Mouse (Mus musculus): ENCODE results near the gene Sik2. TPM values are rescaled to one million over a fixed set of nuclear protein-coding genes. Genes with fewer than 3 reads are reported as not detected.

The Sik2 gene
- 18.0 and 22.4 TPM in 2 replicates for polyA plus RNA-seq (2012; rRNA removed)

DNA sequence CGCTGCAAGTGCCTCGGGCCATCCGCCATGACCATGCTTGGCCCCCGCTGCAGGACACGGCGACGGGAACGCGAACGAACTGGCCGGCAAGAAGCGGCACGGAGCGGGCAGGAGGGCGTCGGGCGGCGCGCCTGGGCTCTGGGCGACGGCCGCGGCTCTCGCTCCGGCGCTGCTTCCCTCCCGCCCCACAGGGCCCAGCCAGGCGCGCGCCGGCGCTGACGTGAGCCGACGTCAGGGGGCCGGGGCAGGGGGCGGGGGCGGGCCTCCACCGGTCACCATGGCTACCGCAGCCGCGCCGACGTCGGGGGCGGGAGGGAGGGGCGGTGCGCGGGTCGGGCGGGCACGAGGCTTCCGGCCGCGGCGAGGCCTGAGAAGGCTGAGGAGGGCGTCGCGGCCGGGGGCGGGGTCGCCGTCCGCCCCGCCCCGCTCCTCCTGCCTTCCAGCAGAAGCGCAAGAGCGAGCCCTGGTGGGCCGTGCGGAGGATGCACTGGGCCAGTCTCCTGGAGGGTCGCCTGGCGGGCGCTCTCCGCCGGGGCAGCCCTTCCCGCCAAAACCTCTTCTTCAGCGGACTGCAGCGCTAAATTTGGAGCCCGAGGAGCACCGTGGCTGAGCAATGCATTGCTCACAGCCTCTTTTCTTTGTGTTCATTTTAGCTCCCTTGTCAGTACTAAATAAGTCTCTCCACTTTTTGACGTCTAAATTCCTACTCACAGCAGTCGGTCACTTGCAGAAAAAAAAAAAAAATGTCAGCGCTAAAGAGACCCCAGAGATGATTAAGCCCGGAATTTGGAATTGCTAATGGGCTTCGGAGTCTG, at the start of gene Sik2:
Gene Sik2, minus strand, starts transcription at position 233 of the 815 bp plus-strand sequence.
- peak; percentile 55 to 82 for DNase-seq (ENCODE audit: extremely low spot score in 1 of 2, low spot score in 1 of 2)

DNA sequence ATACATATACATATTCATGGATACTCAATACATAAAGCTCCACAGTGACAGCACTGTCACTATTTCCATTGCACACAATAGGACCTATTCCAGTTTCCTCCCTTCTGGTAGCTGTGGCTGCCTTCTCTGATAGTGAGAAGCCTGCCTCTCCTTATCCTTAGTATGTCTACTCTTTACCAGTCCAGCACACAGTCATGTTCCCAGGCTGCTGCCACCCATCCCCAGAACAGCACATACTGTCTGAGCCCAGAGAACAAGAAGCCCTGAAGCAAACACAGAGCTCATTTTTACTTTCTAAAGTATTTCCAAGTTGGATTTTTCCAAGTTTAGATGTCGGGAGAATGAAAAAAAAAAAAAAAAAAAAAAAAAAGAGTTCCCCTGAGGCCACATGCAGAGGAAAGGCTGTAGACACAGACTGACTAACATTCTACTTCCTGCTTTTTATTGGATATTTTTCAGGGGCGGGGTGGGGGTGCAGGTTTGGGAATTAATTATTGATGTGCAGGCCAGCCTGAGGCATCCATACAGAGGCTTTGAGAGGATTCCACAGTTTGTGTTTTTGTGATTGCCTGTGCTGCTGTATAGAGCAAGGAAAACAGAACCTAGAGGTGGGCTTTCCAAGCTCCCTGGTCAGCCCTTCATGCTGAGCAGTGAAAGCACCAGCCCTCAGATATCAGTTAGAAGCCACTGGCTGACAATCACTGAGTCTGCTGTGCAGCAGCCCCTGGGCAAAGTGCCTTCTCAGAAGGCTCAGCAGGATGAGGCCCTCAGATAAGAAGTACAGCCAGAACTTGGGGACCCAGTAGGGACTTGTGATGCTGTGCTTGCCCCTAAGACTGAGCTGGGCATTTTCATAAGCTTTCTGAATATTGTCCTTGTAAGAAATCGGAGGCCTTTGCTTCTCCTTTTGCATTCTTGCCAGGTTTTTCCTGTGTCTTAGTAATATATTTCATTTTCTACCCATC, 47.8 kb upstream of the Sik2 start:
- DNase-seq (ENCODE audit: extremely low spot score in 1 of 2, low spot score in 1 of 2): no peak

DNA sequence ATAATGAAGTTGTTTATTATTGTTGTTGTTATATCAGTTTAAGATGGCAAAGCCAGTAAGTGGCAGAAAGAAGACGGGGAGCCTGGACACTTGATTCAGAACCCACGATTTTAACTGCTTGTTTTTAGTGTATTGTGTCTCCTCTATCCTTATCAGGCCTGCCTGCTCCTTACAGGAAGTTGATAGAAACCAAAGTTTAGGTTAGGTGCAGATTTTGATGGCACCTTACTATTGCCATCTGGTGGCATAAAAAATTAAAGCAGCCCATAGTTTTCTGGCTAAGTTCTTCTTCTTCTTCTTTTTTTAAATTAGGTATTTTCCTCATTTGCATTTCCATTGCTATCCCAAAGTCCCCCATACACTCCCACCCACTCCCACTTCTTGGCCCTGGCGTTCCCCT, 43.3 kb upstream of the Sik2 start:
- DNase-seq (ENCODE audit: extremely low spot score in 1 of 2, low spot score in 1 of 2): peak in 1 of 2 experiments; percentile 62

DNA sequence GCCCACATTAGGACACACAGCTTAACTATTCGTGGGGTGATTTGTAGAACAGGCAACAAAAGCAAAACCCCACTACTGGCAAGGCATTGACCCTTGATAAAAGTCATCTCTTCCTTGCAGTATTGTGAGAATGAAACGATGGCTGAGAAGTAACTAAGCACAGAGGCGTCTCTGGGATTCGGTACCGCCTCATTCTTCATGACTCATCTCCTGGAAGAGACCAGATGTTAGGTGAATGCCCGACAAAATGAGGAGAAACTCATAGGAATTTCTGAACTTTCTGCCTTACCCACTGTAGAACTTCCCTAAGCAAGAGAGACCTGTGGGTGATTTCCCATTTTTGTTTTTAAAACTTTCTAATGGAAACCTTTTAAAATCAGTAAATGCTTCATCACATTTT, 33.3 kb upstream of the Sik2 start:
- DNase-seq (ENCODE audit: extremely low spot score in 1 of 2, low spot score in 1 of 2): peak in 1 of 2 experiments; percentile 29

DNA sequence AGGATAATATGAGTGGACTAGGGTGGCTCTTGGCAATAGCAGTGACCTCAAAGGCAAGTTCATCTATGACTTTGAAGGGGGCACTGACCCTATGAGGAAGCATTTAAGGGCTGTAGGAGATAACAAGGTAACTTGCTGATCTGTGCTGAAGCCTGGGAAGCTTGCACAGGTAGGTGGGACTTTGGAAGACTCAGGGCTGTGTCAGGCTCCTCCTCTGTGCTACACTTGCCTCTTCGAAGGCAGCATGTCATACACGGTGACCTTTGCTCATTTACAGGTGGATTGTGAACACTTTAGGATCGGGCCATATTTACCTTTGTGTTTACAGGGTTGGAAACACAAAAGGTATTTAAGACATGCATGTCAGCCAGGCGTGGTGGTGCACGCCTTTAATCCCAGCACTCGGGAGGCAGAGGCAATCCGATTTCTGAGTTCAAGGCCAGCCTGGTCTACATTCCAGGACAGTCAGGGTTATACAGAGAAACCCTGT, 32.7 kb upstream of the Sik2 start:
- no peak for DNase-seq (ENCODE audit: extremely low spot score in 1 of 2, low spot score in 1 of 2)

DNA sequence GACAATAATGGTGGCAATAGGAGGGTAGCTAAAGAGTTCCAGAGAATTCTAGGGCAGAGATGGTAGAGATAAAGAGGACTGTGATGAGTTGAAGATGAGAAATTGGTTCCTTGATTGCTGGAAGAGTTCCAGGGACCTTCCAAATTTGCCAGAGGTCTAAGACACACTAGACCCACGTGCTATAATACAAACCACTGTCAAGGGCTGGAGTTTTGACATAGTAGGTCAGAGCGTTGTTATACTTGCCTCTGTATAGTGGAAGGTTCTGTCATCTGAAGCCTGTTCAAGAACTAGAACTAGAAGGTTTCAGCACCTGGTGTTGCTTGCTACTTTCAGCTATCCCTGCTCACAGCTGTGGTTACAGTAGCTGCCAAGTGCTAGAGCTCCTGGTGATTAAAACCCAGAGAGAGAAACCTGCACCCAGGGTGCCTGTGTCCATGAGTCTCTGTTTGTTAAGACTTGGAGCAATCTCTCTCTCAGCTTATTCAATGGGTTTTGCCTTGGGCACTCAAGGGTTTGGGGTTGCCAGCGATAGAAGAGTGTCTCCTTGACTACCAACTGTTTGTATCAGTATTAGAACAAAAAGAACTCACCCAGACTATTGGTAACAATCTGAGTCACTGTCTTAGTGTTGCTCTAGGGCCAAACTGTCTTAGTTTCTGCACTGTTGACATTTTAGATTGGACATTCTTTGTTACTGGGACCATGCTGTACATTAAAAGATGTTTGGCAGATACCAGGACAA, 24.1 kb upstream of the Sik2 start:
- no peak for DNase-seq (ENCODE audit: extremely low spot score in 1 of 2, low spot score in 1 of 2)

DNA sequence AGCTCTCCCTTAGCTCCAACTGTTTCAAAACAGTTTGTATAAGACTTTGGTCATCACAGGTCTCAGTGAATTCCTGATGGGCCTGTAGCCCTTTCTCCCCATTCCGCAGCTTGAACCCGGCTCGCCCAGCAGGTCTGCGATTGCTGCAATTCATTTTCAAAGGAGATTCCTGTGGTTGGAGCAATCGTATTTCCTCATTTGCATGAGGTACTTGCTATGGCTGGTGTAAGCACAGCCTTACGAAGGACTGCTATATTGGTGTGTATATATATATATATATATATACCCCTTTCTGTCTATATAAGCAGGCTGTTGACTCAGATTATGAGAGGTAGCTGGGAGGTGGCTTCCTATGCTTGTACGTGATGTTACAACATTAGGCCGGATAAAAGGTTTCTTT, 23.4 kb upstream of the Sik2 start:
- no peak for DNase-seq (ENCODE audit: extremely low spot score in 1 of 2, low spot score in 1 of 2)

DNA sequence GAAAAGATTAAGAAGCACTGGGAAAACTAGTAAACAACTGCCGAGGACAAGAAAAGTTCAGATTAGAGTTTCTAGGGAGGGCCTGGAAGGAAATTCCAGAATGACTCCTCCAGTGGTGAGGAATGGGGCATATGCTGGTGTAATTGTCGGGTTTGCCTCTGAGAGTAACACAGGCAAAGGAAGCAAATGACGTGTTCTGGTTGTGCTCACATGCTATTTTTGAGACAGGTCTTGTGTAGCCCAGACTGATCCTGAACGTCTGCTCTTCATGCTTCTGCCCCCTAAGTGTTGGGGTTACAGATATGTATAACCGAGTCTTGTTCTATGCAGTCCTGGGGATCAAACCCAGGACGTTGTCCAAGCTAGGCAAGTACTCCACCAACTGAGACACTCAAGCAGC, 22.7 kb upstream of the Sik2 start:
- no peak for DNase-seq (ENCODE audit: extremely low spot score in 1 of 2, low spot score in 1 of 2)

DNA sequence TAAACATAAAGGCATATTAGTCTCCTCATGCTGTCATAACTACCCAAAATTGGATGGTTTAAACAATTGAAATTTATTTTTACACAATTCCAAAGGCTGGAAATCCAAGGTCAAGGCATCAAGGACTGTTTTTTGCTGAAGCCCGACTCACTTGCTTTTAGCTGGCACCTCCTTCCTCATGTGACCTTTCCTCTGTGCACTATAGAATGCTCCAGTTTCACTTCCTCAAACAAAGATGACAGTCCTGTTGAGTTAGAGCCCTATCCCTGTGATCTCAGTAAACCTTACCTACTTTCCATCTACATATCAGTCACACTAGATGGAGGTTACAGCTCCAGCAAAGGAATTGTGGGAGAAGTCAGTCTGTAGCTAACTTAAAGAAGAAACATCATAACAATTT, 21.3 kb upstream of the Sik2 start:
- DNase-seq (ENCODE audit: extremely low spot score in 1 of 2, low spot score in 1 of 2): no peak

DNA sequence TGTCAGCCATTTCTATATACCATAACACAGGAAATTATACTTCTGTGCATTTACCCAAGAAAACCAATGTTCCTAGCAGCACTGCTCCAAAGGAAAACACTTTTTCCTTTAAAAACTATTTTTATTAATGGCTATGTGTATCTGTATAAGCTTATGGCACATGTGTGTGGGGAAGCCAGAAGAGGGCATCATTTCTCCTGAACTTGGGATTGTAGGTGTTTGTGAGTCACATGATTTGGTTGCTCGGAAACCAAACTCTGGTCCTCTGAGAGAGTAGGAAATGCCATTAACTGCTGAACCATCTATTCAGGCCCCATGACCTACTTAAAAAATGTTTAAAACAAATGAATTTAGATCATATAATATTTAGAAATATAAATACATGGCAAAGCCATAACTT, 18.1 kb upstream of the Sik2 start:
- no peak for DNase-seq (ENCODE audit: extremely low spot score in 1 of 2, low spot score in 1 of 2)

DNA sequence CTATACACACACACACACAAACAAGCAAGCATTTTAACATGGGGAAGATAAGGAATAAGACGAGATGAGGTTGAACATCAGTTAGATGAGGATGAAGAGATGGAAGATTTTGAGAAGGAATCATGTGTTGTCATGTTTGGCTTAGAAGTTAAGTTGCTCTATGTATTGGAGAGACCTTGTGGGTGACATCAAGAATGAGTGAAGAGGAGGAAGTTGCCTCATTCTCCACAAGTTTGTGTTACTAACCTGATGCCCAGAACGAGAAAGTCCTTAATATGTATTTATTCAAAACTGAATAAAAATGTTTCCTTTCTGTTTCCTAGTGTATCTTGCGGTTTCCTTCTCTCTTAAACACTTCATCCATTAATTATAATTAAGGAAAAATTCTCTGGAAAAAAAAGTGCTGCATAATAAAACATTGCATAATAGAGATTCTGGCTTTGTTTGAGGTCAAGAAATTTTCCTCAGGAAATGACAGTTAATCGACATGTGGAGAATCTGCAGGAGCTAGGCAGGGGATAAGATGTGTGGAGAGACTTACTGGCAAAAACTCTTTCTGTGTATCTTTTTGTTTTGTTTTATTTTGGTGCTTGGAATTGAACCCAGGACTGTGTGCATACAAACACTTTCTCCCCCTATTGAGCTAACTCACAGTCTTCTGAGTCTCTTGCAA, 12.4 kb upstream of the Sik2 start:
- no peak for DNase-seq (ENCODE audit: extremely low spot score in 1 of 2, low spot score in 1 of 2)

DNA sequence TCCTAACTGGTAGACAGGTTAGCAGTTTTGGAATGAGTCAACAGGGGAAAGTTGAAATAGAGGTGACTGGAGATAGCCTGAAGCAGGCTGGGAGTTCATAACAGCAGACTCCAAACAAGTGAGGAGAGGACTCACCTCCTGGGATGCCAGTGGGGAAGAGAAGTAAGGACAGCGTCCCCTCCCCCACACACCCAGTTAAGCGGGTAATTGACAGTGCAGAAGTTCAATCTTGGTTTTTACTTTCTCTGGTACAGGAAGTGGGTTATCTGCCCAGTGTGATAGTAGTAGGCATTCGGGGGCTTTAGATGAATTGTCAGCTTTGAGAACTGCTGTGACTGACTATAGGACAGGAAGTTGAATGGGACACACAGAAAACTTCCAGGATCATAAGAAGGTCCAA, 11.5 kb upstream of the Sik2 start:
- no peak for DNase-seq (ENCODE audit: extremely low spot score in 1 of 2, low spot score in 1 of 2)

DNA sequence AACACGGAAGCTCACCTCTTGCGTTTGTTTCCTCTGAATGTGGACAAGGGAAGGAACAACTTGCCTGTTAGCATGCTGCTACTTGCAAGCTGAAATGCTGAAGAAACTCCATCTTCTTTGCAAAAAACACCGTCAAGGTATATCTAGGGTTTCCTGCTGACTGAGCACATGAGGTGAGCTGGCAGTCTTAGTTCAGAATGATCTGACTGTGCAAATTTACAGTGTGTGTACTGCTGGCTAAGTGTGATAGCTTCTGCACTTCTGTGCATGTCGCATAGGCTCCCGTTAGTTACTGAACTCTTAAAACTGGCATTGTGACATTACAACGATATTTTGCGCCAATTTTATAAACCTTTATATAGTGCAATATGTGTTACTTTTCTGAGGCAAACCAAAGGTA, 10.8 kb upstream of the Sik2 start:
- DNase-seq (ENCODE audit: extremely low spot score in 1 of 2, low spot score in 1 of 2): no peak

DNA sequence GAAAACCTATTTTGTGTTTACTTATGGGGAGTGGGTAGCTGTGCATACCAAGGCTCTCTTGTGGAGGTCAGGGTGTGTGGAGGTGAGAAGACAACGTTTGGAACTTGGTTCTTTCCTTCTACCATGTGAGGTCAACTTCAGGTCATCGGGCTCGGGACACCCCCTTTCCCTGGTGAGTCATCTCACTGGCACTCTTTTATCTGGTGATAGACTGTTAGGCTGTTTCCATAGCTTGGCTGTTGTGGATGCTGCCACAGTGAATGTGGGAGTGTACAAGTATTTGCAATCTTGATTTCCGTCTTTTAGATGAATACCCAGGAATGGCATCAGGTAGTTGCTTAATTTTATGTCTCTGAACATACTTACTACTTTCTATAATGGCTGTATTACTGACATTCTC, 6.9 kb upstream of the Sik2 start:
- DNase-seq (ENCODE audit: extremely low spot score in 1 of 2, low spot score in 1 of 2): no peak

DNA sequence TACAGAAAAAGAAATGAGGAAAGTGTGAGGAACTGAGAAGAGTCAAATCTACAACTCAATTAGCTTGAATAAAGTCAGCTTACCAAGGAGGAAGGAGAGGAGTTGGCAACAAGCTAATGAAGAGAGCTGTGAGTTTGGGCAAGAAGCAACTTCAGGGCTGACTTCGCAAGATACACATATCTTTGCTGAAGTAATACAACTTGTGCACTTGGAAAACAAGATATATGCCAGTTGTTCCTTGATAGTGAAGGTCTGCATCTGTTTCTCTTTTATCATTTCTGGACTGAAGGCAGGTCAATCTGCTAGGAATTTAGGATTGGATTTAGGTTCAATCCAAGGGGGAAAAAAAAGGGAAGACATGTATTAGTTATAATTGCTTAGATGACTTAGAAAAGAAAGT, 4.8 kb upstream of the Sik2 start:
- DNase-seq (ENCODE audit: extremely low spot score in 1 of 2, low spot score in 1 of 2): no peak

DNA sequence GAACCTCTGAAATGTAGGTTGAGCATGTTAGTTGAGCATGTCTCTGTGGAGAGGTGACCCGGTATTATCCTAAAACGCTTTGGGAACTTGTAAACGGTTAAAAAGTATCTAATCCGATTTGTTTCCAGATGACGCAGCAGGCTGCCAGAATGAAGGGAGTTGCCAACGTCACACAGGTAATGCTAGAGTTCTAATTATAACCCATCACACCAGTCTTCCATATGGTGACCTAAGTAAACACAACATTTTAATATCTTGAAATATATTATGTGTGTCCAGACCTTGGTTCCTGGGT, 730 bp upstream of the Sik2 start:
- DNase-seq (ENCODE audit: extremely low spot score in 1 of 2, low spot score in 1 of 2): no peak

DNA sequence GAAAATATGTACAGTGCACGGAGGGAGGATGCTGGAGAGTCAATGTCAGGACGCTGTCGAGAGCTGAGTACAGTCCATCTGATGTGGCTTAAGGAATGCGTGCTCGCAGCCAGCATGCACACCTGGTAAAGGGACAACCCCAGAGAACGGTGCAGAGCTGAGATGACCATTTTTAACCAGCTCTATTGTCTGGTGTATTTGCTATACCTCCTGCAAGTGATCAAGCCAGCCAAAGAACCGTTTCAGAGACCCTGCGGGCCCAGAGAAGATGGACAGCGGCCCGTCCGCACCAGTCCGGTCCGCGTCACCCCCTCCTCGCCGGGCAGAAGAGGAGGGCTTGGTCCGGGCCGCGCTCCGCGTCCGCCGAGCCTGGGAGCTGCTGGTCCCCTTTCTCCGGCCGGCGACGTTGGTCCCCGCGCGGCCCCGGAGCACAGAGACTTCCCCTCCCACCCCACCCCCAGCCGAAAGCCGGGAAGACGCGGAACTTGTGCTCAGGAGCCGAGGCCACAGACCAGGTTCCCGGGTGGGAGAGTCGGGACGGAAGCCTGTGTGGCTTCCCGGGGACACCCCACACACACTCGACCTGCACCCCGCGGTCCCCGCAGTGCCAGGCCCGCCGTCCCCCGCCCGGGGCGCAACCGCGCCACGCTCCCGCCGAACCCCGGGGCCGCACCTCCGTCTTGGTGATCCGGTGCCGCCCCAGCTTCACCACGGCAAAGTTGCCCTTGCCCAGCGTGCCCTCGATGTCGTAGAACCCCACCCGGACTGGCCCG, 619 bp downstream of the Sik2 start:
- peak in 1 of 2 experiments; percentile 12 for DNase-seq (ENCODE audit: extremely low spot score in 1 of 2, low spot score in 1 of 2)

DNA sequence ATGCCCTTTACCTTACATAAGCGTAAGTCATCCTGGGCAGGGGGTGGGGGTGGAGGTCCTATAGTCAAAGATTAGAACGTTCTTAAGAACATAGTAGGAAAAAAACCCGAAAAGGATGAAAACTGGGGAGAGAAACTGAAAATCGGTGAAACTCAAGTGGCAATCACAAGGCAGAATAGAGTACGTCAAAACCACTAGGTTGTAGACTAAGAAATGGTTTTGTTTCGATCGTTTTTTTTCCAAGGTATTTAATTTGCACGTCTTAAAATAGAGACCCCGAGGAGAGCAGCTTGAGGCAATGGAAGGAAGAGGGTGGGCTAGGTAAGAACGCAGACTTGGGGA, 1.2 kb downstream of the Sik2 start:
- no peak for DNase-seq (ENCODE audit: extremely low spot score in 1 of 2, low spot score in 1 of 2)

DNA sequence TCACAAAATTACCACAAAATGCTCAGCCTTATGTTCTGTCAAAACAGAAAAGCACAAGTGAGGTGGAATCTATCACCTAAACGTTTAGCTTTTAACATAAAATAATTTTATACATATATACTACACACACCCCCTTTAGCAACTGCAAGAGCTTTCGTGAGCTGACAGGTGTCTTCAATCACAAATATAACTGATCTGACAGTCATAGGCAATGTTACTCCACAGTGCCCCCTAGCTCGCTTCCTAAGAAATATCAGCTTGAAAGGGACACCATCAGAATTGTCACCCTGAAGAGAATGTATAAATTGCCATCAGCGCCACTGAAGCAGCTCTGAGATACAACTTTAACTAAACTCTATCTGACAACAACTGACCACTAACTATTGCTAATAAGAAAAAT, 2.0 kb downstream of the Sik2 start:
- DNase-seq (ENCODE audit: extremely low spot score in 1 of 2, low spot score in 1 of 2): peak in 1 of 2 experiments; percentile 73

DNA sequence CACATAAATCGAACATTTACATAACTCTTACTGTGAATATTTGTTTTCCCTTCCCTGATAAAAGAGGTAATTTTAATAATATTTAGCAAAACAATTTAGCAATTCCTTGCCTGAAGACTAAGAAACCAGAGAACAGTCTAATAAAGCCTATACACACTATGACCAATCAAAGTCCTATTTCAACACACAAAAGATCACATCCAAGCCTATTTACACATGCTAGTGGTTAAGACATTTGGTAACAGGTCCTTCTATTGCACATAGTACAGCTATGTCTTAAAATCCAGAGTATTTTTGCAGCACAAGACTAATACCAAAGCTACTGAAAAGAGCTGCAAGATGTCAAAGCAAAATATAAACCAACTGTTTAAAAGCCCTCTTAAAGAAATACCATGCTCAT, 4.8 kb downstream of the Sik2 start:
- DNase-seq (ENCODE audit: extremely low spot score in 1 of 2, low spot score in 1 of 2): no peak

Data from frontal cortex, adult 2 months (tissue).